Mouse (Mus musculus): Measurements from ENCODE around the gene Papss2.
A peak's percentile ranks its signal among the peaks of the same experiment; 100 is the strongest.

Gene Papss2

DNA sequence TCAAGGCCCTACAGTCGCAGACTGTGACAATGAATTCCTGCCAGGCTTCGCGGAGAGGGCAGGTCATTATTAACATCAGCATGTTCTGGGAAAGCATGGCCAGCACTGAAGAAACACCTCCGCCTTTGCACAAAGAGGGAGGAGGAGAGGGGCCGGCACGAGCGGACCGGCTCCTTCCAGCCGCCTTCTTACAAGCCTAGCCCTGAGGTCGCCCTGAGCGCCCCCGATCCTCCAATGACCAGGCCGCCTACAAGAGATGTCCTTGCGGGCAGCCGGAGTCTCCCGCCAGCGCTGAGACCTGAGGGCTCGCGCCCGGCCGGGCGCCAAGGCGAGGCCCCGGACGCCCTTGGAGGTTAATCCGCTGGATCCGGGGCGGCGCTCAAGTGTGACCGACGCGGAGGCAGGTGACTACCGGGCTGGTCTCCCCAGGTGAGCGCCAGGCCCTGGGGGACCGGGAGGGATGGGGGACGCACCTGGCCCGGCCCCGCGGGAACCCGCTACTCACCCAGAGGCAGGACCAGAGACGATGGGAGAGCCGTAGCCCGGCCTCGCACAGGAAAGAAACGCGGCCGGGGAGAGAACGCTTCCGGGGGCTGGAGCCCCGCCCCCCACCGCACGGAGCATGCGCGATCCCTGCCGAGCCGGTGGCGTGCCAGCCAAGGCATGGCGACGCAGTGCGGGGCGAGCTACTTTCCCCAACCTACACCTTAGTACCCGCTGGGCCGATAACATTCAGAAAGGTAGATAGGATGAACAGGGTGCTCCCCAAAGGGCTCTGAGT lies 116.4 kb downstream of the Papss2 start:
- DNase-seq (ENCODE audit: low spot score in 2 of 2): peak; percentile 83 to 88

DNA sequence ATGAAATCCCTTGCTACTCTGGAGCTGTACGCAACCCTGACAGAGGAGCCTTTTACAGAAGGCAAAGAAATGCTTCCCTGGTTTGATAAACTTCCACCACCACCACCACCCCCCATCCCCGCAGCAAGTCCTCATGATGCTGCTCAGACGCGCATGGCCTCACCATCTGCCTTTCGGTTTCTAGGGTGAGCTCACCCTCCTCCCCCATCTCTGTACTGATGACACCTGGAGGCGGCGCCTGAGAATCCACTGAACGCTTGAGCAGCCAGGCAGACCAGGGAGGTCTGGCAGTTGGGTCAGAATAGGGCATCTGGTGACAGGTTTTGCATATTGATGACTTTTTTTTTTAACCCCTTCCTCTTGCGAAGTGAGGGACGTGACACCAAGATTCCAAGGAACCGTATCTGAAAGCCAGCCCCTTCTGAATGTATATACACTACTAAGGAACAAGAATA lies 117.0 kb downstream of the Papss2 start:
- peak; percentile 46 to 48 for DNase-seq (ENCODE audit: low spot score in 2 of 2)

DNA sequence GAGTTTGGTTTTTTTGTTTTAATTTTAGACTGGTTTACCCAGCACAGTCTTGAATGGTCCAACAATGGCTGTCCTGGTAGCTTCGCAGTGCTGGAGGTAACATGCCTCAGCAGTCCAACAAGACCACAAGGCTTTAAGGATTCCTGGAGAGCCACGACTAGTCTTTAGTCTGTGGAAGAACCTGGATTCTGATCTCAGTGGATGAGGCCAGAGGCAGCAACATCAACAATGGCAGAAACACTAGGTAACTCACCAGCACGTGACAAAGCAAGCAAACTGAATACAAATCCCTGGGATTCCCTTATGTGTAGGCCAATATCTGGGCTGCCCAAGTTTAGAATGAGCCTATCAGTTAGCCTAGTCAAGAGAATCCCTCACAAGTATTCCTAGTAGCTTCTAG lies 117.9 kb downstream of the Papss2 start:
- DNase-seq (ENCODE audit: low spot score in 2 of 2): no peak

DNA sequence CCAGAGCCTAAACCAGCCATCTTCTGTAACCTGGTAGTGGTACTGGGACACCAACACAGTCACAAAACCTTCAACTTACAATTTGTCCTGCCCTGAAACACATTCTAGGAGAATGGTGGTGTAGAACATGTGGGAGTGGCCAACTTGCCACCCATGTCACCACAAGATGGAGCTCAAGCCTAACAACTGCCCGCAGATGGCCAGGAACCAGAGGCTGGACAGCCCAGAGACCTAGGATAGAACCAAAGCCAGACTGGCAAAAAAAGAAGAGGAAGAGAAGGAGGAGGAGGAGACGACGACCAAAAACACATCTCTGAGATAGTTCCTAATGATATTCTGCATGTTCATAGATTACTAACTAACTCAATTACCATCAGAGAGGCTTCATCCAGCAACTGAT lies 119.6 kb downstream of the Papss2 start:
- DNase-seq (ENCODE audit: low spot score in 2 of 2): peak; percentile 58 to 65

DNA sequence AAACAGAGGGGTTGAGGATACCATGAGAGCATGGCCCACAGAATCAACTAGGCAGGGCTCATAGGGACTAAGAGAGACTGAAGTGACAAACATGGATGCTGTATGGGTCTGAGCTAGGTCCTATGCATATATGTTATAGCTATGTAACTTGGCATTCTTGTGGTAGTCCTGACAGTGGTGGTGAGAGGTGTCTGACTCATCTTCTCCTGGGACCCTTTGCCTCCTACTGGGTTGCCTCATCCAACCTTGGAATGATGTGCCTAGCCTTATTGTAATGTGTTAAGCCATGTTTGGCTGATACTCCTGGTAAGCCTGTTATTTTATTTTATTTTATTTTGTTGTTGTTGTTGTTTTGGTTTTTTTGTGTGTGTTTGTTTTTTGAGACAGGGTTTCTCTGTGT lies 120.1 kb downstream of the Papss2 start:
- no peak for DNase-seq (ENCODE audit: low spot score in 2 of 2)
